Mouse (Mus musculus) bone marrow macrophage, adult 2 months (primary cell): ENCODE measurements around the gene Tyrp1.

ENCODE experiments used
- CTCF ChIP-seq: IDR thresholded peaks from 2 replicates; pipeline ENCODE4 v1.5.1; 2012; ENCODE audit warnings: low read depth, mild to moderate bottlenecking, low read length, moderate library complexity
- POLR2A ChIP-seq: IDR thresholded peaks from 2 replicates; pipeline ENCODE4 v1.6.1; 2012; ENCODE audit warnings: mild to moderate bottlenecking, low read depth, low read length, borderline replicate concordance

- TF ChIP-seq POLR2A, result no peak
- TF ChIP-seq CTCF, result no peak
Measured at GRCm38 (mm10) chr4:80864511-80864922, 30.6 kb downstream of the Tyrp1 start.
